Mouse (Mus musculus) CH12.LX (cell line): ENCODE data around the gene Aldh3b2. TPM values are rescaled to one million over a fixed set of nuclear protein-coding genes. Genes with fewer than 3 reads are reported as not detected.

Experiments used
- DNase-seq: peaks from one replicate; pipeline ENCODE4 v3.0.0-alpha.2; 2013; ENCODE audit errors: extremely low read depth
- H3K27ac ChIP-seq: 2 replicates; pipeline ENCODE4 v1.5.1; 2012; ENCODE audit warnings: low read depth, mild to moderate bottlenecking, control low read depth, moderate library complexity; ENCODE audit not compliant: insufficient read depth
- H3K27me3 ChIP-seq: replicated peaks from 2 replicates; pipeline ENCODE3; 2012; ENCODE audit warnings: inconsistent platforms
- H3K36me3 ChIP-seq, 2 experiments: replicated peaks in 1 of 2; 2 replicates each; pipeline versions ENCODE3 to v1.6.1; 2012; ENCODE audit warnings: inconsistent platforms in 1 of 2, low read length in 1 of 2, mild to moderate bottlenecking in 1 of 2, mixed read lengths in 1 of 2, moderate library complexity in 1 of 2; ENCODE audit not compliant: control insufficient read depth in 1 of 2, insufficient read depth in 1 of 2
- H3K4me1 ChIP-seq, 2 experiments: 2 replicates each; pipeline ENCODE4 v1.6.1; 2012; ENCODE audit warnings: inconsistent platforms in 1 of 2, moderate library complexity in 1 of 2; ENCODE audit not compliant: insufficient read depth in 2 of 2, control insufficient read depth in 1 of 2
- H3K4me2 ChIP-seq: 2 replicates; pipeline ENCODE4 v1.6.1; 2012; ENCODE audit warnings: low read depth, mild to moderate bottlenecking, control low read depth; ENCODE audit not compliant: poor library complexity, insufficient read depth, severe bottlenecking
- H3K4me3 ChIP-seq, 3 experiments: fragments of 150-350 bp in 1 of 3; sonication (generic) in 1 of 3; replicated peaks in 1 of 3; 2 replicates each; pipeline versions ENCODE3 to v1.5.1; 2011 to 2012; ENCODE audit warnings: low read depth in 2 of 3, low read length in 2 of 3, mild to moderate bottlenecking in 2 of 3, moderate library complexity in 2 of 3, control low read depth in 1 of 3, improper control_type of control experiment in 1 of 3, inconsistent platforms in 1 of 3, mixed read lengths in 1 of 3; ENCODE audit not compliant: poor library complexity in 1 of 3
- H3K79me2 ChIP-seq: replicated peaks from 2 replicates; pipeline ENCODE4 v1.6.1; 2012; ENCODE audit warnings: mild to moderate bottlenecking, moderate library complexity; ENCODE audit not compliant: control insufficient read depth, poor library complexity, insufficient read depth, severe bottlenecking; ENCODE audit errors: extremely low read depth
- H3K9ac ChIP-seq: 2 replicates; pipeline ENCODE4 v1.6.1; 2012; ENCODE audit warnings: low read depth, mild to moderate bottlenecking, control low read depth, moderate library complexity; ENCODE audit not compliant: insufficient read depth
- H3K9me3 ChIP-seq: replicated peaks from 2 replicates; pipeline ENCODE3; 2012; ENCODE audit warnings: low read length, inconsistent platforms, mixed read lengths
- CHD1 ChIP-seq: IDR thresholded peaks from 2 replicates; pipeline ENCODE4 v1.6.1; 2012; ENCODE audit warnings: low read depth, low read length, improper control_type of control experiment, inconsistent platforms
- CHD2 ChIP-seq: IDR thresholded peaks from 2 replicates; pipeline ENCODE4 v1.6.1; 2011; ENCODE audit warnings: low read length, improper control_type of control experiment
- CTCF ChIP-seq, 2 experiments: IDR thresholded peaks in 1 of 2; conservative IDR thresholded peaks in 1 of 2; 2 replicates each; pipeline ENCODE4 v1.5.1; 2011 to 2012; ENCODE audit warnings: low read depth in 2 of 2, low read length in 2 of 2, improper control_type of control experiment in 1 of 2, inconsistent platforms in 1 of 2, mild to moderate bottlenecking in 1 of 2, moderate library complexity in 1 of 2
- IRF4 ChIP-seq: IDR thresholded peaks from 2 replicates; pipeline ENCODE4 v1.6.1; 2014; ENCODE audit warnings: low read depth, mild to moderate bottlenecking, inconsistent platforms, low read length, improper control_type of control experiment
- JUN ChIP-seq: IDR thresholded peaks from 2 replicates; pipeline ENCODE4 v1.6.1; 2011; ENCODE audit warnings: low read depth, mild to moderate bottlenecking, low read length, improper control_type of control experiment, moderate library complexity; ENCODE audit not compliant: insufficient read depth
- MAX ChIP-seq: IDR thresholded peaks from 2 replicates; pipeline ENCODE4 v1.6.1; 2011; ENCODE audit warnings: low read length, improper control_type of control experiment
- MAZ ChIP-seq: IDR thresholded peaks from 2 replicates; pipeline ENCODE4 v1.6.1; 2012; ENCODE audit warnings: low read depth, mild to moderate bottlenecking, inconsistent platforms, low read length, improper control_type of control experiment, moderate library complexity
- NELFE ChIP-seq: IDR thresholded peaks from 2 replicates; pipeline ENCODE4 v1.6.1; 2011; ENCODE audit warnings: low read depth, low read length, improper control_type of control experiment
- PAX5 ChIP-seq: IDR thresholded peaks from 2 replicates; pipeline ENCODE4 v1.6.1; 2012; ENCODE audit warnings: low read length, inconsistent platforms, mixed read lengths
- POLR2A ChIP-seq: IDR thresholded peaks from 2 replicates; pipeline ENCODE4 v1.6.1; 2011; ENCODE audit warnings: low read depth, mild to moderate bottlenecking, improper control_type of control experiment, low read length
- POLR2AphosphoS2 ChIP-seq: IDR thresholded peaks from 2 replicates; pipeline ENCODE4 v1.6.1; 2011; ENCODE audit warnings: low read depth, low read length, improper control_type of control experiment
- USF1 ChIP-seq: IDR thresholded peaks from 2 replicates; pipeline ENCODE4 v1.6.1; 2014; ENCODE audit warnings: low read depth, mild to moderate bottlenecking, inconsistent platforms, low read length, improper control_type of control experiment
- ZMIZ1 ChIP-seq: IDR thresholded peaks from 2 replicates; pipeline ENCODE4 v1.6.1; 2012; ENCODE audit warnings: low read depth, mild to moderate bottlenecking, inconsistent platforms, low read length, improper control_type of control experiment
- dilution Hi-C: fragments of 300-500 bp; cut with MboI; formaldehyde crosslinking; loops from 2 replicates; pipeline ENCODE4 v1.14.3; 2020; ENCODE audit warnings: low sequenced_read_pairs; ENCODE audit not compliant: extremely low pct_unique_long_range_greater_than_20kb, extremely low pct_ligation_motif_present
- in situ Hi-C: fragments of 300-500 bp; cut with MboI; formaldehyde crosslinking; loops from 3 replicates; pipeline ENCODE4 v1.14.3; 2019; ENCODE audit warnings: low sequenced_read_pairs, low pct_ligation_motif_present, low pct_unique_long_range_greater_than_20kb, mixed read lengths
- polyA plus RNA-seq: library from polyadenylated mRNA; unstranded; fragments of >175 nt; gene quantifications from 2 replicates; pipeline ENCODE4 v1.2.1, GENCODE M21; 2012; ENCODE audit warnings: low read depth; ENCODE audit not compliant: insufficient read length
- total RNA-seq, 2 experiments: library from RNA; depleted of rRNA; stranded (reverse); fragments of 300-350 nt in 1 of 2; fragments of >200 nt in 1 of 2; gene quantifications; 2 replicates each; pipeline ENCODE4 v1.2.3; 2012 to 2014

Aldh3b2 gene
- total and polyA plus RNA-seq, 3 experiments: not detected

- in situ Hi-C loops (no loop called here), dilution Hi-C loops (no loop called here)
- Histone ChIP-seq H3K9me3 (no peaks in the 10 kb centered on the region), H3K9ac (no peak overlapping the region), H3K4me1 (peaks cover 41 to 82% of the 10 kb centered on the region in 2 experiments), H3K4me2 (no peak overlapping the region), H3K27ac (no peak overlapping the region), H3K4me3 (no peak overlapping the region), H3K79me2 (no peaks in the 10 kb centered on the region), H3K36me3 (no peaks in the 10 kb centered on the region), H3K27me3 (no peaks in the 10 kb centered on the region)
- no peak for DNase-seq
- TF ChIP-seq ZMIZ1 (no peak), CHD2 (no peak), CTCF (conservative IDR thresholded peaks at IDR 0.05 in 1 of 2, IDR thresholded peaks at IDR 0.05 in 1 of 2; ENCODE audit: low read depth in 2 of 2, low read length in 2 of 2) (no peak), POLR2AphosphoS2 (no peak), NELFE (no peak), CHD1 (no peak), JUN (no peak), MAZ (no peak), USF1 (no peak), PAX5 (no peak), POLR2A (no peak)
These were observed 43.3 kb upstream of the Aldh3b2 start for GRCm38 (mm10) chr19:3928779-3929178.

- in situ Hi-C loops (no loop called here), dilution Hi-C loops (no loop called here)
- no peak for DNase-seq
- Histone ChIP-seq H3K9ac (no peak within 1 kb of the TSS), H3K4me3 (peak within 1 kb of the TSS in 2 of 3 experiments; percentile 13 to 19), H3K27me3 (no peaks in the 10 kb centered on the region), H3K4me1 (peaks cover 39 to 82% of the 10 kb centered on the region in 2 experiments), H3K27ac (no peak within 1 kb of the TSS), H3K36me3 (no peaks in the 10 kb centered on the region), H3K79me2 (no peaks in the 10 kb centered on the region), H3K9me3 (no peaks in the 10 kb centered on the region), H3K4me2 (no peak within 1 kb of the TSS)
- TF ChIP-seq IRF4 (peak; percentile 21; the same call in 1 of the 2 replicates), MAX (no peak)
These were observed 42.8 kb upstream of the Aldh3b2 start, which contains the start of gene Aldh3b1 for GRCm38 (mm10) chr19:3929211-3929941. Gene Aldh3b1 (minus strand): TSS chr19:3929808.
